Mouse (Mus musculus): ENCODE results near the gene Ttll6. TPM values are rescaled to one million over a fixed set of nuclear protein-coding genes. Genes with fewer than 3 reads are reported as not detected.

Gene Ttll6
- polyA plus RNA-seq, 2 experiments: 0.04 TPM; not detected in 1

DNA sequence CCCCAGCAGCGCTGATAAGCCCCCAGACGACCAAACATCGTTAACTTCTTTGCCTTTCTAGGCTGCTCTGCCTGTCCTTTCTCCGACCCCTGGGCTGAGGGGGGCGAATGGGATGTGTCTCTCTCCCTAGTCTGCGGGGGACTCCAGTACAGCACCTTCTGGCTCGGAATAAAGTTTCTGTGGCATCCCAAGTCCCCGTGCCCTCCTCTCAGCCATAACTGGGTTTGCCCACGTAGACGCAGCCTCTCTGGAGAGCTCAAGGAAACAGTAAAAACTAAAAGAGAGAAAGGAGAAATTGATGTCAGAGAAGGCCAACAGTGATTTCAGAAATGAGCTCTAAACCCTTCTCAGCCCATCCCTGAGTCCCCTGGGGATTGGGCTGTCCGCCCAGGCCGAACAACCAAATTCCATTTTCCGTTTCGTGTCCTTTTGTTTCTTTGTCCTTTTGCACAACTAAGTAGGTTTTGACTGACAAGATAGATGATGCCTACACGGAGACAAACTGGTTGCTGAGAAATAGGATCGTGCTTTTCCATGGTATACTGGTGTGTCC, 39.8 kb downstream of the Ttll6 start:
- Histone ChIP-seq H3K9ac (ENCODE audit: low read depth, low read length, severe bottlenecking) (no peak overlapping the region), H3K4me1 (ENCODE audit: control insufficient read depth, insufficient read depth, low read length) (no peaks in the 10 kb centered on the region), H3K4me3 (replicated peaks; ENCODE audit: low read length) (no peak overlapping the region), H3K36me3 (ENCODE audit: control insufficient read depth, insufficient read depth, low read length) (no peaks in the 10 kb centered on the region), H3K9me3 (ENCODE audit: control insufficient read depth, low read length) (no peaks in the 10 kb centered on the region), H3K4me2 (replicated peaks; ENCODE audit: low read depth, low read length, severe bottlenecking) (no peak overlapping the region), H3K27me3 (ENCODE audit: control insufficient read depth, insufficient read depth, low read length) (peaks cover 96% of the 10 kb centered on the region), H3K27ac (replicated peaks; ENCODE audit: low read depth, low read length) (no peak overlapping the region)
- under 1% methylated on average over 16 of the region's 16 CpGs for WGBS
- TF ChIP-seq POLR2A (IDR thresholded peaks at IDR 0.05; ENCODE audit: borderline replicate concordance, extremely low read depth, insufficient read depth, insufficient read length): no peak
- ATAC-seq (ENCODE audit: low FRiP score, low read depth) (no peak), DNase-seq (ENCODE audit: low spot score) (no peak)

DNA sequence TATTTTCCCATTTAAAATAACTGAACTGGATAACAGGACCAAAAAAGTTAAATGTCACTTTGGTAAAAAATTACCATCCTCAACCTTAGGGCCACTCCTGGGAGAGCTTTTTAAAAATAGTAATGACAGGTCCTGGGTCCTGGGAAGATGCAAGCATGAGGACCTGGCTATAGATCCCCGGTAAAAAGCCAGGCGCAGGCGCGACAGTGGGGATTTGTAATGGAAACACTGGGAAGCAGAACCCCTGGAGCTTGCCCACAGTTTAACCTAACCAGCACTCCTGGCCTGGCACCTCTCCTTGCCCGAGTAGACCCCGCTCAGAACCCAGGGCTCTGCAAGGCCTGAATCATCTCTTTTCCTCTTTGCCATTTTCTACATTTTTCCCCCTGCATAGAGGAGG, 41.3 kb downstream of the Ttll6 start:
- Histone ChIP-seq H3K4me1 (ENCODE audit: control insufficient read depth, insufficient read depth, low read length) (no peaks in the 10 kb centered on the region), H3K4me2 (replicated peaks; ENCODE audit: low read depth, low read length, severe bottlenecking) (no peak overlapping the region), H3K27me3 (ENCODE audit: control insufficient read depth, insufficient read depth, low read length) (peaks cover 96% of the 10 kb centered on the region), H3K36me3 (ENCODE audit: control insufficient read depth, insufficient read depth, low read length) (no peaks in the 10 kb centered on the region), H3K9me3 (ENCODE audit: control insufficient read depth, low read length) (no peaks in the 10 kb centered on the region), H3K4me3 (replicated peaks; ENCODE audit: low read length) (no peak overlapping the region), H3K27ac (replicated peaks; ENCODE audit: low read depth, low read length) (no peak overlapping the region), H3K9ac (ENCODE audit: low read depth, low read length, severe bottlenecking) (no peak overlapping the region)
- no peak for TF ChIP-seq POLR2A (IDR thresholded peaks at IDR 0.05; ENCODE audit: borderline replicate concordance, extremely low read depth, insufficient read depth, insufficient read length)
- 2% methylated on average over 6 of the region's 6 CpGs for WGBS
- ATAC-seq (ENCODE audit: low FRiP score, low read depth) (no peak), DNase-seq (ENCODE audit: low spot score) (no peak)

DNA sequence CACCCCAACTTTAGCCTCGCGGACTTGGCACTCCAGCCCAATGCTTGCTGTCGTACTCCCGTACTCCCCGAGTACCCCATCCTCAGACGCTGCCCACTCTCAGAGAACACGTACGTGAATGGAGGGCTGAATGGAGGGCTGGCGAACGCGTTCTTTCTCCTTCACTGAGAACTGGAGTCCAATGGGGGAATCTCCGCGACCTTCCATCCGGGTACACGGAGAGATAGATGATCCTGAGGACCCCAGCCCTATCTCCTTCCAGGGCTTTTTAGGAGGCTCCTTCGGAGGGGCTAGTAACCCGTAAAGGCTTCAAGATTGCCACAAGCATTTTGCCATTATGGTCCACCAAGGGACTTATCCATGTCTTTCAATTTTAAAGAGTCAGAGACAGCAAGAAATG, 41.9 kb downstream of the Ttll6 start:
- H3K9ac ChIP-seq (ENCODE audit: low read depth, low read length, severe bottlenecking): no peak overlapping the region
- no peaks in the 10 kb centered on the region for H3K9me3 ChIP-seq (ENCODE audit: control insufficient read depth, low read length)
- no peak overlapping the region for H3K4me3 ChIP-seq (replicated peaks; ENCODE audit: low read length)
- under 1% methylated on average over 17 of the region's 17 CpGs for WGBS
- no peaks in the 10 kb centered on the region for H3K36me3 ChIP-seq (ENCODE audit: control insufficient read depth, insufficient read depth, low read length)
- no peak for TF ChIP-seq POLR2A (IDR thresholded peaks at IDR 0.05; ENCODE audit: borderline replicate concordance, extremely low read depth, insufficient read depth, insufficient read length)
- no peak overlapping the region for H3K27ac ChIP-seq (replicated peaks; ENCODE audit: low read depth, low read length)
- H3K27me3 ChIP-seq (ENCODE audit: control insufficient read depth, insufficient read depth, low read length): peaks cover 96% of the 10 kb centered on the region
- H3K4me1 ChIP-seq (ENCODE audit: control insufficient read depth, insufficient read depth, low read length): no peaks in the 10 kb centered on the region
- ATAC-seq (ENCODE audit: low FRiP score, low read depth) (no peak), DNase-seq (ENCODE audit: low spot score) (no peak)
- H3K4me2 ChIP-seq (replicated peaks; ENCODE audit: low read depth, low read length, severe bottlenecking): no peak overlapping the region

DNA sequence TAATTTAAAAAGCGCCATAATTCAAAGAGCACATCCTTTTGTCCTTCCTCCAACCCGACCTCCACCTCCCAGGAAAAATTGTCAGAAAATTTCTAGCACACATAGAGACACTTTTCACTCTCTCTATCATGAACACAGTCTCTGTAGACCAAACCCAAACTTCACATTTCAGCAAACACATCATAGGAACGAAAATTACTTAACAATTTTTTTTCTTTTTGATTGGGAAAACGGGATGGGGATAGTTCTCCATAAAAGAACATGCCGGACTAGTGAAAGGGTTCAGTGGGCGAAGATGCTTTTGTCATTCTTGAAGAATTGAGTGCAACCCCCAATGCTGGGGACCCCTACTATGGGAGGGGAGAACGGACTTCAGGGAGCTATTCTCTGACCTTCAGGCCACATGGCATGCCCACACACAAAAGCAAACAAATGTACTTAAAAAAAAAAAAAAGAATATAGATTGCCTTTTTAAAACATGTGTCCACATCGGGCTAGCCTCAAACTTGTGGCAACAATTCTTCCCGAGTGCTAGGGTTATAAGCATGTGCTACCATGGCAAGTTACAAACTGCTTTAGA, 42.5 kb downstream of the Ttll6 start:
- H3K36me3 ChIP-seq (ENCODE audit: control insufficient read depth, insufficient read depth, low read length): no peaks in the 10 kb centered on the region
- no peak overlapping the region for H3K9ac ChIP-seq (ENCODE audit: low read depth, low read length, severe bottlenecking)
- H3K9me3 ChIP-seq (ENCODE audit: control insufficient read depth, low read length): no peaks in the 10 kb centered on the region
- no peak overlapping the region for H3K4me3 ChIP-seq (replicated peaks; ENCODE audit: low read length)
- TF ChIP-seq POLR2A (IDR thresholded peaks at IDR 0.05; ENCODE audit: borderline replicate concordance, extremely low read depth, insufficient read depth, insufficient read length): no peak
- H3K27me3 ChIP-seq (ENCODE audit: control insufficient read depth, insufficient read depth, low read length): peaks cover 95% of the 10 kb centered on the region
- no peaks in the 10 kb centered on the region for H3K4me1 ChIP-seq (ENCODE audit: control insufficient read depth, insufficient read depth, low read length)
- ATAC-seq (ENCODE audit: low FRiP score, low read depth): no peak
- 4% methylated on average over 9 of the region's 9 CpGs for WGBS
- no peak overlapping the region for H3K4me2 ChIP-seq (replicated peaks; ENCODE audit: low read depth, low read length, severe bottlenecking)
- DNase-seq (ENCODE audit: low spot score): no peak
- H3K27ac ChIP-seq (replicated peaks; ENCODE audit: low read depth, low read length): no peak overlapping the region

DNA sequence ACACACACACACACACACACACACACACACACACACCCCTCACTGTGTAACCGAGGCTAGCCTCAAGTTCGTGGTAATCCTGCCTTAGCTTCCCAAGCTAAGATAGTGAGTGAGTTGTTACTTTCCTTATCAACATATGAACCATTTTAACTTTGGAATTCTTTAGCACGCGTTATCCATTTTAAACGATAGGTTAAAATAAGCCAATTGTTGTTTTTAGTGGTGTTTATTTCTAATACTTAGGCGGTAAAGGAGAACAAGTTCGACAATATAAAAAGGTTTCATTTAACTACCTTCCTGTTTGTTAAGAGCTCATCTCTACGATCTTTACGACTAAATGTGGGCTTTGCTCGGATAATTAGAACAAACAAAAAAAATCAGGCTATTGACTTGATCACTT, 43.3 kb downstream of the Ttll6 start:
- 1% methylated on average over 10 of the region's 10 CpGs for WGBS
- no peak for DNase-seq (ENCODE audit: low spot score)
- H3K27ac ChIP-seq (replicated peaks; ENCODE audit: low read depth, low read length): no peak overlapping the region
- H3K9ac ChIP-seq (ENCODE audit: low read depth, low read length, severe bottlenecking): no peak overlapping the region
- no peaks in the 10 kb centered on the region for H3K4me1 ChIP-seq (ENCODE audit: control insufficient read depth, insufficient read depth, low read length)
- H3K4me3 ChIP-seq (replicated peaks; ENCODE audit: low read length): no peak overlapping the region
- no peak for ATAC-seq (ENCODE audit: low FRiP score, low read depth)
- no peak for TF ChIP-seq POLR2A (IDR thresholded peaks at IDR 0.05; ENCODE audit: borderline replicate concordance, extremely low read depth, insufficient read depth, insufficient read length)
- H3K27me3 ChIP-seq (ENCODE audit: control insufficient read depth, insufficient read depth, low read length): peaks cover 97% of the 10 kb centered on the region
- no peak overlapping the region for H3K4me2 ChIP-seq (replicated peaks; ENCODE audit: low read depth, low read length, severe bottlenecking)
- no peaks in the 10 kb centered on the region for H3K9me3 ChIP-seq (ENCODE audit: control insufficient read depth, low read length)
- no peaks in the 10 kb centered on the region for H3K36me3 ChIP-seq (ENCODE audit: control insufficient read depth, insufficient read depth, low read length)
